Mouse (Mus musculus): ENCODE data around the gene Dlg1. TPM values are rescaled to one million over a fixed set of nuclear protein-coding genes. Genes with fewer than 3 reads are reported as not detected.

Gene Dlg1
- polyA plus RNA-seq, 1 experiment from 2014 or later = 11.9 TPM

DNA sequence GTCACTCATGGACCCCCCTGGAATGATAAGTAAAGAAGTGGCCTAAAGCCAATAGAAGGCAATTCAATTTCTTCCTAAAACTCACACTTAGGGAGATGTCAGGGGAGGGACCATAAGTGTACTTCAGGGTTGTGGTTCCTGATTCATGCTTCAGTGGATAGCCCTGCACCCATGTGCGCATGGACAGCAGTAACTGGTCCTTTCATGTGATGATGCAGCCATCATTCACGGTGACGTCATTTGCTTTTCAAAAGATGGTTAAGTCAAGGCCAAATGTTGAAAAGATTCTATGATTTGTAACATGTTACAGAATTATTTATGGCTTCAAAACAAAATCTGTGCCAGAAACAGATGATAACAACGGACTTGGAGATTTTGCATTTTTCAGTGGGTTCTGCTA is 28.9 kb upstream of the Dlg1 start:
- H3K9me3 ChIP-seq = no peaks in the 10 kb centered on the region
- no peak overlapping the region for H3K4me2 ChIP-seq
- no peak overlapping the region for H3K4me3 ChIP-seq
- H3K9ac ChIP-seq = no peak overlapping the region
- ATAC-seq (ENCODE audit: low FRiP score) = no peak
- no peak overlapping the region for H3K27ac ChIP-seq
- 99% methylated on average over 4 of the region's 4 CpGs for WGBS
- no peaks in the 10 kb centered on the region for H3K36me3 ChIP-seq
- H3K4me1 ChIP-seq (replicated peaks) = 0 out of 2 replicates have a peak, but pooled peaks cover 5% of the 10 kb centered on the region
- no peaks in the 10 kb centered on the region for H3K27me3 ChIP-seq

DNA sequence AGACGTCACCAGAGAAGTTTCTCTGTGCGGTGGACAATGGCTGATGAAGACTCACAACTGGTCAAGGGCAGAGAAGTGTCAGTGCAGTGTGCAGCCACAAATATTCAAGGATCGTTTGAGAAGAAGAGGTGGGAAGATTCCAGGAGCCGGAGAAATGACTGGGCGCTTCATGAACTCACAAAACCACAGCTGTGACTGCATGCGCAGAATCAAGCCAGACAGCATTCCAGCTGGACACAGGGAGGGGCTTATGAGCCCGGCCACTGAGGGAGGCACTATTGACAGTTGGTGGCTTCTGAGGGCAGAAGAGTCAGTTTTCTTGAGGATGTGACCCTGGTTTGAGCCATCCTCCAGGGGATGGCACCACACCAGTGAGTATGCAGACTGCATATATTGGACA is 24.9 kb upstream of the Dlg1 start:
- no peak for ATAC-seq (ENCODE audit: low FRiP score)
- 0 out of 2 replicates have a peak, but pooled peaks cover 12% of the 10 kb centered on the region for H3K4me1 ChIP-seq (replicated peaks)
- WGBS = 46% methylated on average over 7 of the region's 7 CpGs

DNA sequence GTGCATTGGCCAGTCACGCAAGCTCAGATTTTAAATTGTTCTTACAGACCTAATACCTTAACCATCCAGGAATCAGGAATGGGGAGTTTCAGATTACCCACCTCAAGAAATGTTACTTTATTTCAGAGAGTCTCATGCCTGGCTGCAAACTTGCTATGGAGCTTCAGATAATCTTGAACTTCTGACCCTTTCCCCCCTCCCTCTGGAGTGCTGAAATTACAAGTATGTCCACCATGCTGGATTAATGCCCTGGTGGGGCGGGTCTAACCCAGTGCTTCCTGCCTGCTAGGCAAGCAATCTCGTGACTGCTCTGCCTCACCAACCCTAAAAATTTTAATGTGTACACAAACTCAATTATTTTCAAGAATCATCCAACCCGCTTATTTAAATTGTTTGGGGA is 23.3 kb upstream of the Dlg1 start:
- Histone ChIP-seq H3K9ac (no peak overlapping the region), H3K4me3 (no peak overlapping the region), H3K27ac (no peak overlapping the region), H3K27me3 (no peaks in the 10 kb centered on the region), H3K4me2 (no peak overlapping the region), H3K4me1 (replicated peaks) (0 out of 2 replicates have a peak, but pooled peaks cover 12% of the 10 kb centered on the region), H3K36me3 (no peaks in the 10 kb centered on the region), H3K9me3 (no peaks in the 10 kb centered on the region)
- ATAC-seq (ENCODE audit: low FRiP score) = no peak
- 79% methylated on average over 4 of the region's 4 CpGs for whole genome bisulfite sequencing

More for the DNA sequence above, 24.9 kb upstream of the Dlg1 start:
- no peaks in the 10 kb centered on the region for H3K9me3 ChIP-seq
- H3K36me3 ChIP-seq = no peaks in the 10 kb centered on the region
- no peak overlapping the region for H3K4me2 ChIP-seq
- no peak overlapping the region for H3K27ac ChIP-seq
- H3K9ac ChIP-seq = no peak overlapping the region
- no peaks in the 10 kb centered on the region for H3K27me3 ChIP-seq
- no peak overlapping the region for H3K4me3 ChIP-seq

DNA sequence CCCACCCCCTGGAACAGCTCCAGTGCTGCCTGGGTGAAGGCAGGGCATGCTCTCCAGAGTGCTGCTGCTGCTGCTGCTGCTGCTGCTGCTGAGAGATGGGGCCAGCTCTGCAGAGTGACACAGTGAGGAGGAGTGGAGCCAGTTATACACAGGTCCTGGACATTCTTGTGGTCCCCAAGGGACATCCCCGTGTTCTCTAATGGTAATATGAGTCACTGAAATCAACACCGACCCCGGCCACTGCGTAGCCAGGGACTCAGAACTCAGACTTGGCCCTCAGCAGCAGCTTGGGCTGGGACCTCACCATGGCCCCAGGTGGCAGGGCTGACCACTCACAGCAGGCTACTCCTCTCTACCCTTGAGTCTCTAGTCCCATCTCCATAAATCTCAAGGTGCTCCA is 21.5 kb upstream of the Dlg1 start:
- Histone ChIP-seq H3K27ac (no peak overlapping the region), H3K4me1 (replicated peaks) (0 out of 2 replicates have a peak, but pooled peaks cover 12% of the 10 kb centered on the region), H3K4me3 (no peak overlapping the region), H3K9me3 (no peaks in the 10 kb centered on the region), H3K36me3 (no peaks in the 10 kb centered on the region), H3K27me3 (no peaks in the 10 kb centered on the region), H3K9ac (0 out of 2 replicates have a peak overlapping the region, but pooled peaks have one; percentile 13), H3K4me2 (no peak overlapping the region)
- ATAC-seq (ENCODE audit: low FRiP score) = no peak
- 75% methylated on average over 4 of the region's 4 CpGs for WGBS

DNA sequence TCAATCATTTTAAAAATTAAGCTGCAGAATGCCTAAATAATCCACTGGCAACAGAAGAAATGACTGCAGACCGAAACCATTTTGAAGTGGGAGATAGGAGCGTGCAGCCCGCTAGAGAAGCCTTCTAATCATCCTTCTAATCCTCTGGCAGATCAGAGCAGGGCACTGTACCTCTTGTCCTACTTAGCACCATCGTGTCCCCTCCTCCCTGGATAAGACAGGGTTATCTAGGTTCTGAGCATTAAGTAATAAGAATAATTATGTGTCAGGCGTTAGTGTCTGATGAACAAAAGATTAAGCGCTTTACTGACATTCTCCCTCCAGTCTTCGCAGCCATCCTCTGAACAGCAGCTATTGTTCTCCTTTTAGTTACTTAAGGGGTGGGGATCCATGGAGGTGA is 16.0 kb upstream of the Dlg1 start:
- Histone ChIP-seq H3K9me3 (no peaks in the 10 kb centered on the region), H3K4me3 (no peak overlapping the region), H3K27ac (no peak overlapping the region), H3K4me1 (replicated peaks) (peaks cover 16% of the 10 kb centered on the region), H3K36me3 (no peaks in the 10 kb centered on the region), H3K9ac (no peak overlapping the region), H3K27me3 (no peaks in the 10 kb centered on the region), H3K4me2 (no peak overlapping the region)
- no peak for ATAC-seq (ENCODE audit: low FRiP score)
- WGBS = 75% methylated on average over 7 of the region's 7 CpGs

DNA sequence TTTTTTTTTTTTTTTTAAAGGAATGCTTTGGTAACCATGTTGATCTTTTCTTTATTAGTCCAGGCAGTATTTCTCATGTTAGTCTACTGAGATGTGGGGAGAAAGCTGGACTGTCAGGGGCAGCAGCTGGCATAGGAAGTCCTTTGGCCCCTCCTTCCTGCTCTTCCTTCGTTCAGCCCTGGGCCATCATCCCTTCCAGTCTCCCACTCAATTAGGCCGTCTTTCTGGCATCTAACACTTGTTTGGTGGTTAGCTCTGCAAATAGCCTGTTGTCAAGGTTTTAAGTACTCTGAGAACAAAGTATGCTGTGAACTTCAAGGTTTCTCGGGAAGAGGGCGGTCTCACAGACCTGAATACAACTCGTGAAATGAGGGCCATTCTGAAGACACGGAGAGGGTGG is 12.5 kb upstream of the Dlg1 start:
- Histone ChIP-seq H3K4me1 (replicated peaks) (peaks cover 30% of the 10 kb centered on the region), H3K9ac (no peak overlapping the region), H3K27me3 (no peaks in the 10 kb centered on the region), H3K4me3 (no peak overlapping the region), H3K9me3 (no peaks in the 10 kb centered on the region), H3K4me2 (no peak overlapping the region), H3K36me3 (no peaks in the 10 kb centered on the region), H3K27ac (no peak overlapping the region)
- 0 out of 2 replicates have a peak, but pooled peaks have one; percentile 49 for ATAC-seq (ENCODE audit: low FRiP score)
- 20% methylated on average over 6 of the region's 6 CpGs for WGBS

DNA sequence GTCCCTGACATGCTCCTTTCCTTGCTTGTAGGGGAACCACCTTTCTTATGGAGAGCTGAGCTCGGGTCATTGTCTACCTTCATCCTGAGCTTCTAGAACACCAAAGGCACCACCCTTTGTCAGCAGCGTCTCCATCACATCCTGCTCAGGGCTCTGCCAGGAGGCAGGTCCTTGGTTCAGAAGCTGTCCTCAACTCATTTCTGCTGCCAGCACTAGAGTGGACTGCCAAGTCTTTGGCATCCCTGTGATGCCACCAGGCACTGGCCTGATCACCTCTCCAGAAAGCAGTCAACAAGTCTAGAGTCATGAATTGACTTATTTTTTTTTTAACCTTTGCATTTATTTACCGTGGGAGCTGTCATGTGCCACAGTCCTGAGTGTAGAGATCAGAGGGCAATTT is 11.7 kb upstream of the Dlg1 start:
- no peak for ATAC-seq (ENCODE audit: low FRiP score)
- Histone ChIP-seq H3K27ac (peak overlapping the region; percentile 65; the same call in 1 of the 2 replicates), H3K4me1 (replicated peaks) (peaks cover 30% of the 10 kb centered on the region), H3K4me2 (no peak overlapping the region), H3K27me3 (no peaks in the 10 kb centered on the region), H3K9me3 (no peaks in the 10 kb centered on the region), H3K9ac (no peak overlapping the region), H3K4me3 (no peak overlapping the region), H3K36me3 (no peaks in the 10 kb centered on the region)
- 90% methylated on average over 3 of the region's 3 CpGs for WGBS

DNA sequence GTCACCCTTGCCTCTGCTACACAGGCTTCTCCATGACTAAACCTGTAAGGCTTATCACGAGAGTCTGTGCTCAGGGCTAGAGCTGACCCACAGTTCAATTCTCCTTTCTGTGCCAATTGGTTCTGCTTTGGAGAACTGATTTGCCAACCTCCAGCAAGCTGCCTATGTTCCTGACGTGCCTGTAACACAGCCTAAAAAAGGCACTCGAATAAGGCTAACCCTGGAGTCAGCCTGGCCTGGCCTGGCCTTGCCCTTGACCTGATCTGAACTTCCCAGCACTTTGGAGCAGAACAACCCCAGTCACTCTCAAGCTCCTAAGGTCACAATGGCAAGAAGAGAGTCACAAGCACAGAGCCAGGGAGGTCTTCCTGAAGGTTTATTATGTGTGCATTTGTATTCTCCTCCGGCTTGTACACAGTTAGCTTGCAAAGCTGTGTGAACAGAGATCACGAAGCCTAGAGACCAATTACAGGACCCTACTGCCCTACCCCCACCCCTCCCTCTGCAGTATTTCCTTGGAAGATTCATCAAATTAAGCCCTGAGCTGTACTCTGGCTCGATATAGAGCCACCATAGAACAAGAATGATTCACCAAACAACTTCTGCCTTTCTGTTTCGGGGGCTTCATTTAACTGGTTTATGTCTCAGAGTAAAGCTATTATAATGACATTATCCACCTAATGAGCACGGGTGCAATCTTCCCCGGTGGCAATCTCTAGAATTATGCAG is 11.0 kb upstream of the Dlg1 start:
- no peak overlapping the region for H3K9ac ChIP-seq
- no peaks in the 10 kb centered on the region for H3K9me3 ChIP-seq
- H3K4me1 ChIP-seq (replicated peaks) = peaks cover 30% of the 10 kb centered on the region
- H3K36me3 ChIP-seq = no peaks in the 10 kb centered on the region
- peak overlapping the region; percentile 65 for H3K27ac ChIP-seq
- 41% methylated on average over 9 of the region's 9 CpGs for WGBS
- peak; percentile 73 for ATAC-seq (ENCODE audit: low FRiP score)
- no peak overlapping the region for H3K4me3 ChIP-seq
- no peaks in the 10 kb centered on the region for H3K27me3 ChIP-seq
- H3K4me2 ChIP-seq = no peak overlapping the region

DNA sequence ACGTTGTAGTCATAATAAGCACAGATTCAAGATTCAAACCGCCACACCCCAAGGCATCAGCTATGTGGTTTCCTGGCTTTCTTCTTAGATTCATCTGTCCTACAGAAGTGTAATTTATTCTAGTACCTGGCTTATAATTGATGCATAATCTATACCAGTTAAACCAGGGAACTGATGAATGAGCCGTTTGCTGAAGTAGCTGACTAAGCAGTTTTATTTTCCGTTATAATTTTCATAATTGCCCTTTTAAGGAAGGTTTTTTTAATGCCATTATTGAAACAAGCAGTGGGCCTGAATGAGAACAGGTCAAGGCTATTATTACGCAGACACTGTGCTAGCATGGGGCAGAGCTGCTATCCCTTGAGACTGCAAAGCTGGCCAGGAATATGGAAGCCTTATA is 9.6 kb upstream of the Dlg1 start:
- WGBS = 63% methylated on average over 5 of the region's 5 CpGs
- H3K4me1 ChIP-seq (replicated peaks) = peaks cover 30% of the 10 kb centered on the region
- H3K9me3 ChIP-seq = no peaks in the 10 kb centered on the region
- H3K36me3 ChIP-seq = no peaks in the 10 kb centered on the region
- no peak overlapping the region for H3K4me2 ChIP-seq
- ATAC-seq (ENCODE audit: low FRiP score) = no peak
- H3K4me3 ChIP-seq = no peak overlapping the region
- no peak overlapping the region for H3K9ac ChIP-seq
- H3K27ac ChIP-seq = no peak overlapping the region; the same call in 1 of the 2 replicates
- no peaks in the 10 kb centered on the region for H3K27me3 ChIP-seq

DNA sequence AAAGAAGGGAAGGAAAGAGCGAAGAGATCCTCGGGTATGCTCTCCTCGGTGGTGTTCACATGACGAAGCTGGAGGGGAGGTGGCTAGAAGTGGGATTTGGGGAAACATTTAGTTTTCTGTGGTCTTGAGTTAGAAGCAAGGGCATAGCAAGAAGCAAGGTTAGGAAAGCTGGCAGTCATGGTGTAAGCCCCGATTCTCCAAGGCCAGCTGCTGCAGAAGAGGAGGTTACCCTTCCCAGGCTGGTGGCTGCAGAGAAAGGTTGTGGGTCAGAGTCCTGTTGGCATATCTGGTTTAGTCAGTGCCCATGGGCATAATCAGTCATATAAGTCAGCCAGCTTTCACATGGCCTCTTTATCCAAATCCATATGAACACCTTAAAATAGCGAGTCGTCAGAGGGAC is 9.2 kb upstream of the Dlg1 start:
- 78% methylated on average over 7 of the region's 7 CpGs for WGBS
- no peak for ATAC-seq (ENCODE audit: low FRiP score)
- no peak overlapping the region for H3K4me2 ChIP-seq
- H3K4me1 ChIP-seq (replicated peaks) = peaks cover 30% of the 10 kb centered on the region
- no peaks in the 10 kb centered on the region for H3K36me3 ChIP-seq
- no peak overlapping the region for H3K27ac ChIP-seq
- no peaks in the 10 kb centered on the region for H3K27me3 ChIP-seq
- H3K9ac ChIP-seq = no peak overlapping the region
- H3K4me3 ChIP-seq = no peak overlapping the region
- no peaks in the 10 kb centered on the region for H3K9me3 ChIP-seq

DNA sequence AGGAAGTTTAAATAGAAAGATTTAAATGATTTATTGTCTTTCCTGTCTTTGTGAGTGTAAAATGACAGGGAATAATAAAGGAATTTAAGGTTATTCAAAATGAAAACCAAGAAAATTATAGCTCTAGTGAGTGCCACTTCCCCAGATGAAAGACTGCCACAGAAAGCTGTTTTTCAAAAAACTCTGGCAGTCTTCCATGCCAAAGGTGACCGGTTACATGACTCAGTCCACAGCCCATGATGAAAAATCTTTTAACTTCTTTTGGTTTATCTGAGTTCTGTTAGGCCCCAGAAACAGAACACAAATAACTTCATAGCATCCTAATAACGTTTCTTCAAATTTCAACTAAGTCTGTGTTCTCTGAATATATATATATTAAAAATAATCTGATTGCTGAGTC is 7.7 kb upstream of the Dlg1 start:
- Histone ChIP-seq H3K27me3 (no peaks in the 10 kb centered on the region), H3K36me3 (no peaks in the 10 kb centered on the region), H3K9ac (no peak overlapping the region), H3K4me2 (no peak overlapping the region), H3K9me3 (no peaks in the 10 kb centered on the region), H3K4me1 (replicated peaks) (peaks cover 30% of the 10 kb centered on the region), H3K4me3 (no peak overlapping the region), H3K27ac (no peak overlapping the region)
- WGBS = 75% methylated on average over 2 of the region's 2 CpGs
- ATAC-seq (ENCODE audit: low FRiP score) = no peak

DNA sequence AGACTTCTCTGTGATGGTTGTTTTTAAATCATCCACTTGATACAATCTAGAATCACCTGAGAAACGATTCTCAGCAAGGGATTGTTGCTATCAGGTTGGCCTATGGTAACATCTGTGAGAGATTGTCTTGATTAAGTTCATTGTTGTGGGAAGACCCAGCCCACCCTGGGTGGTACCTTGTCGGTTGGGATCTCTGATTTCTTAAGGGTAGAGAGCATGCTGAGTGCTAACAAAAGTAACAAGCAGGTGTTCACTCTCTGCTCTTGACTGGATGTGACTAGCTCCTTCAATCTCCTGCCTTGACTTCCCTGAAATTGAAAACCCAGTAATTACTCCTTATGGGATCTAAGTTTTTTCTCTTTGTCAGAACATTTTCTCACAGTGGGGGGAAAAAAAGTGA is 5.7 kb upstream of the Dlg1 start:
- Histone ChIP-seq H3K4me2 (no peak overlapping the region), H3K36me3 (no peaks in the 10 kb centered on the region), H3K4me1 (replicated peaks) (peaks cover 11% of the 10 kb centered on the region; the same call in 1 of the 2 replicates), H3K27ac (no peak overlapping the region), H3K9me3 (no peaks in the 10 kb centered on the region), H3K4me3 (no peak overlapping the region), H3K27me3 (peaks cover 10% of the 10 kb centered on the region; the same call in 1 of the 2 replicates), H3K9ac (no peak overlapping the region)
- 17% methylated on average over 2 of the region's 2 CpGs for WGBS
- no peak for ATAC-seq (ENCODE audit: low FRiP score)

Measured in hindbrain, embryonic 13.5 days (tissue).